Mouse (Mus musculus) thymus, postnatal 25 days (tissue): ENCODE data around the gene Hpca.

Source experiments
- DNase-seq: peaks from one replicate; pipeline ENCODE4 v3.0.0; 2022

Hpca gene

GRCm38 (mm10) chr4:129121569-129122086 is at the start of gene Hpca:
Gene Hpca, minus strand, starts transcription at chr4:129122036.
- DNase-seq = no peak

GRCm38 (mm10) chr4:129161581-129162255 is 39.9 kb upstream of the Hpca start:
- DNase-seq = no peak

DNA sequence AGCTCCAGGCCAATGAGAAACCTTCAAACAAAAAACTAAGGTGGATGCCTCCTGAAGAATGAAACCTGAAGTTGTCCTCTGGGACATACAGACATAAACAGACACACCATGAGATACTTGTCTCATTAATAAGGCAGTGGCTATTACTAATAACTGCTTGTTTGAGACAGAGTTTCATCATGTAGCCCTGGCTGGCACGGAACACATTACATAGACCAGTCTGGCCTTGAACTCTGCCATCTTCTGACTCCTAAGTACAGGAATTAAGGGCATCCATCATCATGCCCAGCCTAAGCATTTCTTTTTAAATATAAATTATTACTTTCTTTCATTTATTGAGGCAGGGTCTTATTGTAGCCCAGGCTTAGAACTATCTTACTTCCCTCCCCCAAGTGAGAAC is 39.2 kb upstream of the Hpca start:
- no peak for DNase-seq

- no peak for DNase-seq
Observed at GRCm38 (mm10) chr4:129158549-129158948, 36.7 kb upstream of the Hpca start.

- no peak for DNase-seq
Observed at GRCm38 (mm10) chr4:129157541-129157940, 35.7 kb upstream of the Hpca start.

DNA sequence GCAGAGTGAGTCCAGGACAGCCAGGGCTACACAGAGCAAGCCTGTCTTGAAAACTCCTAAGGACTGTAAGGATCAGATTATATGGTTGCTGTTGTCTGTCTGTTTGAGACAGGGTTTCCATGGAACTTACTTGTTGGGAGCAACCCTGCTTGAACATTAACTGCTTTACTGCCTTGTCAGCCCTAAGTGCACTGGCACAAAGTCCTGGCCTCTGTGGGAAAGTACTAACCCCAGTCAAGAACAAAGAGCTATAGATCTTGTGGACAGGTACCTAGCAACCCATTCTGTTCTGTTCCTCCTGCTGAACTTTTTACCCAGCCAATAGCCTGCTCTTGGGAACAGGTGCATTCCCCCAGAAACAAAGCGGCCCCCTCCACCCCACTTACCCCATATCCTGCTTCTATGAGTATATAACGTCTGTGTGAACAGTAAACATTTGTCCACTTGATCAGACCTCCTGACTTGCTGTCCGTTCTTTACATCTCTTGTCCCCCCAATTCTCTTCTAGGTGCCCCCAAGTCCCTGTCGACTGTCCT is 29.5 kb upstream of the Hpca start:
- no peak for DNase-seq

GRCm38 (mm10) chr4:129149321-129149720 is 27.5 kb upstream of the Hpca start:
- DNase-seq = no peak

DNA sequence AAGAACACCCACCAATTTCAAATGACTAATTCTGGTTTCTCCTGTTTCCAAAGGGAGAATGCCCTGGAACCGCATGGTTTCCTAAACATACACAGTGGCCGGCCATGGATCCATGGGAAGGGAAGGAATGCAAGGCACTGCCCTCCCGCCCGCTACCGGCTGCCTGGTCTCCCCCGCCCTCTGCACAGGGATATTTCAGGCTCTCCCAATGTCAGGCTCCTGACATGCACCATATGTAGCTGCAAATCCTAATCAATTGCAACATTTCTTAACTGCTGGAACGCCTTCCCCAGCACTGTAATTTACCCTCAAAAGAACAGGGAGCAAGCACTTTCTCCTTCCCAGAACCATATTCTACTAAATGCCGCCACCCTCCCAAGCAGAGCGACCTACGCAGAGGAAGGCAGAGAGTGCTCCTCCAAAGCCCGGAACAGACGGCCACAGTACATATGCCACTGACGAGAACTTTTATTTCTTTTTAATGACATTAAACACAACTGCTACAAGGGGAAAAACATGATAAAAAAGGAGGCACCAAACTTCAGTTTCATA is 25.8 kb upstream of the Hpca start:
- no peak for DNase-seq

DNA sequence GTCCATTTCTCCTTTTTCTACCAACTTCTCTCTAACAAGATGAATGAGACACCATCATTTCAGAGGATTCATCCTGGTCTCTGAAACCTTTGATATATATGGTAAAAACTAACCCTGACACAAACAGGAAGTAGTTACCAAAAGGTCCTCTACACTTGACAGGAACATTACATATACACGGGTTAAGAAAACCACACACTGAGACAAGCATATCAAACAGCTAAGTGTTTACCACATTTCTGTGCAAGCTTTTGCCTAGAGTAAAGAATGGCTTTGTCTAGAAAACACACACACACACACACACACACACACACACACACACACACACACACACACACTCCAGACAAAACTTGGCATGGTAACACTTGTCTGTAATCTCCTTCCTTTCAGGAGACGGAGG is 24.6 kb upstream of the Hpca start:
- no peak for DNase-seq

GRCm38 (mm10) chr4:129145943-129146342 is 24.1 kb upstream of the Hpca start:
- DNase-seq = no peak

GRCm38 (mm10) chr4:129145411-129145810 is 23.6 kb upstream of the Hpca start:
- no peak for DNase-seq

GRCm38 (mm10) chr4:129144401-129145367 is 22.8 kb upstream of the Hpca start:
- DNase-seq = no peak

GRCm38 (mm10) chr4:129143509-129143908 is 21.7 kb upstream of the Hpca start:
- no peak for DNase-seq

DNA sequence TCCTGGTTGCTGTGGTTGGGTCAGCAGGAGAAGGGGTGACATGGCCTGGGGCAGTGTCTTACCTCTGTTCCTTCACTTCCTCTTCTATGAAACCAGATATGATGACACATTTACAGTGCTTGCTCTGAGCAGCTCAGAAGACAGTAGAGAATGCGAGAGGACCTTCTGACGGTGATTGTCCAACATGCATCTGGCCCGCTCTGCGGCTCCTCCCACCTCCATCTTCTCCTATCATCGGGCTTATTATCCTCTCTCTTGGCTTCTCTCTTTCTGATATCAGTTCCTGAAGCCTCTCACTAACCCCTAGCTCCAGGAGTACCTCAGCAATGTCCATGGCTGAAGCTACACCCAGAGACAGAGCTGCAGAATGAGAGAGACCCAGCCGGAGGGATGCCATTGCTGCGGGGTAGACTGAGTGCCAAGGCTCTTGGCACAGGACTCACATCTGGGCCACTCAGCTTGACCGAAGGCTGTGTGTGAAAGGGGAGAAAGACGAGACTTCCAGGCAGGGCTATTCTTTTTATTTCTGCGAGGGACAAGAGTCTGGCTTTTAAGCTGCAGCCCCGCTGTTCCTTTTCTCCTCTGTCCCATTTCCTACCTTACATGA is 20.7 kb upstream of the Hpca start:
- DNase-seq = no peak

- no peak for DNase-seq
Observed at GRCm38 (mm10) chr4:129141560-129142438, 20.0 kb upstream of the Hpca start.

GRCm38 (mm10) chr4:129140808-129141207 is 19.0 kb upstream of the Hpca start:
- DNase-seq = no peak

GRCm38 (mm10) chr4:129139642-129140041 is 17.8 kb upstream of the Hpca start:
- no peak for DNase-seq

- no peak for DNase-seq
Observed at GRCm38 (mm10) chr4:129137392-129138321, 15.8 kb upstream of the Hpca start.

DNA sequence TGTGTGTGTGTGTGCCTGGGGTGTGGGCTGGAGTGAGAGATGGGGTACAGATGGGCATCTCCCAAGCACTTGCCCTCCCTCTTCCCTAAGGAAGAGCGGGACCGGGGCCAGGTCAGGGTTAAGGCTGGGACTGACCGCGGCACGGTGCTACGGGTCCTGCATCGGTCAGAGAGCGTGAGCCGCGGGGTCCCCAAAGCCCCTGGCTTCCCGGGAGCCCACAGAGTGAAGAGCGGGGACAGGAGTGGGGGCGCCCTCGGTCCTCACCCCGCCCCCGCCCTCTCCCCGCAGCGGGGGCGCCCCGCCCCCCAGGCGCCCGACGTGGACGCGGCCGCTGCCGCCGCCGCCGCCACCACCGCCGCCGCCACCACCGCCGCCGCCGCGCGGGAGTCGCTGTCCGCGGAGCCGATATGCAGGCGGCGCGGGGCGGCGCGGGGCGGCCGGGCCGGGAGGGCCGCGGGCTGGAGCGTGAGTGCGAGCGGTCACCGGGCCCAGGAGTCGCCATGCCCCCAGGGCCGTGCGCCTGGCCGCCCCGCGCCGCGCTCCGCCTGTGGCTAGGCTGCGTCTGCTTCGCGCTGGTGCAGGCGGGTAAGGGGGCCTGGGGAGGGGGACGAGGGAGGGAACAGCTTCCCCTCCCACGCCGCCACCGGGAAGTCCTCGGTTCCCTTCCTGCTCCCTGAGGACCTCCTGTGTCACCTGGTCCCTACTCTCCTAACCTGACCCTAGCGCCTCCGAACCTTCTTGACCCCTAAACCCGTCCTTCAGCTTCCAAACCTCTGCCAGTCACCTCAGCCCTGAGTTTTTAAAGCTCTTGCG is 14.9 kb upstream of the Hpca start, which contains the start of gene Fndc5:
TSS of gene Fndc5 (plus strand) at position 421 of the 813 bp plus-strand sequence.
- DNase-seq = no peak

- DNase-seq = no peak
Observed at GRCm38 (mm10) chr4:129136189-129136578, 14.3 kb upstream of the Hpca start.
